In genomic region chr5:71115216-71115615, GRCm38 (mm10) we compare ENCODE assay signal across 21 mouse cellular contexts. TPM values are rescaled to one million over a fixed set of nuclear protein-coding genes. Genes with fewer than 3 reads are reported as not detected.
DNase-seq lines count a peak whose midpoint lies in the region; ATAC-seq and TF ChIP-seq lines count a peak whose summit lies in the region.
"Had no signal": no experiment of that assay in that cellular context is flagged by ENCODE, and none has a peak within 500 bp of the region (broad histone marks: within the 10 kb centered on the region; RNA-seq: fewer than 3 reads in every experiment).

No protein-coding gene starts in this region.

- no peak overlapping the region for H3K4me3 ChIP-seq in lung, embryonic 14.5 days (ENCODE audit: low read depth, low read length)
- H3K4me3 ChIP-seq in lung, postnatal 0 days (ENCODE audit: low read depth, low read length) = no peak overlapping the region
- H3K4me3 ChIP-seq: hindbrain, embryonic 15.5 days; intestine, embryonic 15.5 days; liver, embryonic 15.5 days; midbrain, embryonic 15.5 days; neural tube, embryonic 12.5 days had no signal

- peak; percentile 22 to 54 for DNase-seq in cerebellum, postnatal 10 days
- DNase-seq in cerebellum, adult 9-10 months = no peak
- peak; percentile 13 for DNase-seq in heart, postnatal 4 days
- DNase-seq in heart, postnatal 25 days (ENCODE audit: low spot score) = no peak
- peak; percentile 58 for DNase-seq in lung, embryonic 14.5 days
- DNase-seq in lung, postnatal 0 days (ENCODE audit: low spot score) = no peak
- peak; percentile 32 for DNase-seq in NIH3T3 (ENCODE audit: low read depth)
- no peak for DNase-seq in urinary bladder, adult 2 months (ENCODE audit: low spot score)
- DNase-seq: cerebellum, adult 9-11 months; heart, postnatal 36 days; kidney, adult 8-10 months; liver; thymus, adult 2 months; thymus, postnatal 4 days had no signal

- no peak for TF ChIP-seq CTCF in lung, embryonic 14.5 days (IDR thresholded peaks at IDR 0.05; ENCODE audit: low read depth)
- no peak for TF ChIP-seq CTCF in lung, postnatal 0 days (IDR thresholded peaks at IDR 0.05)

- intact Hi-C loops in heart, postnatal 25 days (cut with DNase I) = no loop called here

- no peak overlapping the region for H3K27ac ChIP-seq in lung, embryonic 14.5 days (ENCODE audit: low read depth)
- H3K27ac ChIP-seq in lung, postnatal 0 days (ENCODE audit: low read length) = no peak overlapping the region
- H3K27ac ChIP-seq: hindbrain, embryonic 15.5 days; intestine, embryonic 15.5 days; liver, embryonic 15.5 days; macrophage; midbrain, embryonic 15.5 days; neural tube, embryonic 12.5 days had no signal

- no peaks in the 10 kb centered on the region for H3K4me1 ChIP-seq in lung, embryonic 14.5 days (ENCODE audit: insufficient read depth)
- no peaks in the 10 kb centered on the region for H3K4me1 ChIP-seq in lung, postnatal 0 days (ENCODE audit: insufficient read depth, low read depth, low read length)
- H3K4me1 ChIP-seq: hindbrain, embryonic 15.5 days; intestine, embryonic 15.5 days; liver, embryonic 15.5 days; midbrain, embryonic 15.5 days; neural tube, embryonic 12.5 days had no signal

- H3K9me3 ChIP-seq in lung, embryonic 14.5 days (ENCODE audit: low read depth, low read length) = no peaks in the 10 kb centered on the region
- no peaks in the 10 kb centered on the region for H3K9me3 ChIP-seq in lung, postnatal 0 days (ENCODE audit: low read length)
- H3K9me3 ChIP-seq: hindbrain, embryonic 15.5 days; intestine, embryonic 15.5 days; liver, embryonic 15.5 days; midbrain, embryonic 15.5 days; neural tube, embryonic 12.5 days had no signal

- H3K9ac ChIP-seq in lung, embryonic 14.5 days = no peak overlapping the region
- no peak overlapping the region for H3K9ac ChIP-seq in lung, postnatal 0 days (replicated peaks; ENCODE audit: low read depth)
- H3K9ac ChIP-seq: hindbrain, embryonic 15.5 days; intestine, embryonic 15.5 days; liver, embryonic 15.5 days; midbrain, embryonic 15.5 days; neural tube, embryonic 12.5 days had no signal

- no peaks in the 10 kb centered on the region for H3K36me3 ChIP-seq in lung, embryonic 14.5 days (ENCODE audit: insufficient read depth)
- no peaks in the 10 kb centered on the region for H3K36me3 ChIP-seq in lung, postnatal 0 days (ENCODE audit: insufficient read depth, low read length)
- H3K36me3 ChIP-seq: hindbrain, embryonic 15.5 days; intestine, embryonic 15.5 days; liver, embryonic 15.5 days; midbrain, embryonic 15.5 days; neural tube, embryonic 12.5 days had no signal

- H3K4me2 ChIP-seq in lung, embryonic 14.5 days = no peak overlapping the region
- no peak overlapping the region for H3K4me2 ChIP-seq in lung, postnatal 0 days (replicated peaks; ENCODE audit: low read depth, low read length)
- H3K4me2 ChIP-seq: hindbrain, embryonic 15.5 days; intestine, embryonic 15.5 days; liver, embryonic 15.5 days; midbrain, embryonic 15.5 days; neural tube, embryonic 12.5 days had no signal

- no peak for TF ChIP-seq EP300 in lung, postnatal 0 days (IDR thresholded peaks at IDR 0.05)

- H3K27me3 ChIP-seq in lung, embryonic 14.5 days (ENCODE audit: insufficient read depth, low read length) = no peaks in the 10 kb centered on the region
- H3K27me3 ChIP-seq in lung, postnatal 0 days (replicated peaks; ENCODE audit: insufficient read depth, low read length) = no peaks in the 10 kb centered on the region
- H3K27me3 ChIP-seq: hindbrain, embryonic 15.5 days; intestine, embryonic 15.5 days; liver, embryonic 15.5 days; midbrain, embryonic 15.5 days; neural tube, embryonic 12.5 days had no signal

- 33% methylated on average over 1 of the region's 1 CpGs for WGBS in lung, embryonic 14.5 days
- WGBS in lung, postnatal 0 days = 34% methylated on average over 1 of the region's 1 CpGs

- ATAC-seq in lung, embryonic 14.5 days (ENCODE audit: insufficient read depth) = no peak
- no peak for ATAC-seq in lung, postnatal 0 days
- ATAC-seq: CD4-positive, CD25-positive, alpha-beta regulatory T cell, adult 4 months; intestine, embryonic 15.5 days; midbrain, embryonic 15.5 days had no signal

RNA-seq across cellular contexts. Expression of gene Gabra2, which starts 19.6 kb away (rescaled TPM):
- not detected for total RNA-seq in heart, postnatal 4 days (2021)
- total RNA-seq in heart, postnatal 25 days (2021) = not detected
- 0.12 and 0.23 TPM in 2 replicates for polyA plus RNA-seq in lung, embryonic 14.5 days (2014; fragmentation: Nextera tagmentation; extraction: Ambion mirVana)
- 0.06 TPM in 1 of 2 replicates, not detected in the other for polyA plus RNA-seq in lung, postnatal 0 days (2015; fragmentation: Nextera tagmentation; extraction: Ambion mirVana)
- 0.11 and 0.13 TPM in 2 replicates for polyA plus RNA-seq in urinary bladder, adult 2 months (2012; rRNA removed)
- total RNA-seq: heart, postnatal 36 days had no signal
- polyA plus RNA-seq: CD4-positive, CD25-positive, alpha-beta regulatory T cell, adult 4 months; macrophage had no signal

Comparison
In these comparisons a context has a peak if more than half of its experiments do, and no peak if none do; other contexts are left out.
1. DNase-seq: peak in cerebellum, postnatal 10 days (2 of 2), heart, postnatal 4 days (single experiment), lung, embryonic 14.5 days (single experiment) and NIH3T3 (single experiment); none in cerebellum, adult 9-10 months (single experiment), heart, postnatal 25 days (single experiment), lung, postnatal 0 days (single experiment) and urinary bladder, adult 2 months (single experiment).